Mouse (Mus musculus): ENCODE measurements around the gene Nhp2. TPM values are rescaled to one million over a fixed set of nuclear protein-coding genes. Genes with fewer than 3 reads are reported as not detected.
"Not testable (repeated sequence)": the region's sequence is repeated elsewhere in the genome, so short reads cannot be mapped to it uniquely, and the experiment has no call there.

Gene Nhp2
- total RNA-seq, 2 experiments from 2014 or later, result 41.7 to 48.2 TPM

DNA sequence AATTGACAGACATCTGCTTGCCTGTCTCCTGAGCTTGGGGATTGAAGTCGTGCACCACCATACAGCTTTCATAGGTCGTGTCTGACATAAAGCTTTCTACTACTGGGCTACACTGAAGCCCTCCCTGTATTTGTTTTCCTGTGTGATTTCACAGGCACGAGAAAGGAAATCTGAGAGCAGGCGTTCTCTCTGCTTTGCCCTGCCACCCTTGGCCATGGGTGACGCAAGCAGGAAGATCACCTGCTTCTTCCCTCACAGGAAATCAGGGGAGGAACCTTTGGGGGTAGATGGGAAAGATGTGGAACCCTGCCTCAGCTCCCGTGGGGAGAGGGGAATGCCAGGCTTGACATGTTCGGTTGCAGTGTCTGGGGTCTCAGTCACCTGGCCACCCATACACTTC is 38.8 kb downstream of the Nhp2 start:
- no peak for DNase-seq (ENCODE audit: low spot score in 2 of 2)
- TF ChIP-seq CTCF (conservative IDR thresholded peaks at IDR 0.05), result no peak
- no peak overlapping the region for H3K4me3 ChIP-seq
- no peak overlapping the region; the same call in 1 of the 2 replicates for H3K27ac ChIP-seq

DNA sequence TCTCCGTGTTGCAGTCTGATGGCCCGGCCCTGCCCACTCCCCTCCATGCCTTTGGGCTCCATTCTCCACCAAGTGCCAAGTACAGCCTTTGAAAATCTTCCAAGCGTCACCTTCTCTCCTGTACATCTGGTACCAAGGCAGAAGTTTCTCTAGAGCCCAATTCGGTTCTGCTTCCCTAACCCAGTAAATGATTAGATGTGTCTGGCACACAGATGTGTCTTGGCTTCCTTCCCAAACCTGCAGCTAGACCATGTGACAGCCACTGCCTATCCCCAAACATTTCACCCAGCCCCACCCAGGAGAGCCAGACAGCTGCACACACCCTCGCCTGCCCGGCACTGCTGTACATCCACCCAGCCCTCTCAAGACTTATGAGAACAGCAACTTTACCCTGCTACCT is 39.2 kb downstream of the Nhp2 start:
- H3K4me3 ChIP-seq, result no peak overlapping the region
- TF ChIP-seq CTCF (conservative IDR thresholded peaks at IDR 0.05), result no peak
- DNase-seq (ENCODE audit: low spot score in 2 of 2), result no peak
- H3K27ac ChIP-seq, result no peak overlapping the region; the same call in 1 of the 2 replicates

DNA sequence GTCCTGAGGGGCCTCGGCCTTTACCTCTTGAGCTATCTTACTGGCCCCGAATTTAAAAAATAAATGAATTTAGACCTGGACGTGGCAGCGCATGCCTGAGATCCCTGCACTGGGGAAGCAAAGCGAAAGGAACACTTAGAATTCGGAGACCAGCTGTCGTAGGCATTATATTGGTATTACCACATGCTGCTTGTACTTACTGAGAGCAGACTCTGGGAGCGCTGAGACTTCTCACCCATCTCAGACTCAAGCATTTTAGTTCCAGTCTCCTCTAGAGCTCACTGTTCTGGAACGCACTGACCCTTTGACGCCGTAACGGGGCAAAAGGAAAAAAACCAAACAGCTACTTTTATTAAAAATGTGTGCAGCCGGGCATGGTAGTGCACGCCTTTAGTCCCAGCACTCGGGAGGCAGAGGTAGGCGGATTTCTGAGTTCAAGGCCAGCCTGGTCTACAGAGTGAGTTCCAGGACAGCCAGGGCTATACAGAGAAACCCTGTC is 42.4 kb downstream of the Nhp2 start:
- DNase-seq (ENCODE audit: low spot score in 2 of 2), result no peak
- peak; percentile 11 for TF ChIP-seq CTCF (conservative IDR thresholded peaks at IDR 0.05)
- no peak overlapping the region for H3K4me3 ChIP-seq
- H3K27ac ChIP-seq, result no peak overlapping the region

DNA sequence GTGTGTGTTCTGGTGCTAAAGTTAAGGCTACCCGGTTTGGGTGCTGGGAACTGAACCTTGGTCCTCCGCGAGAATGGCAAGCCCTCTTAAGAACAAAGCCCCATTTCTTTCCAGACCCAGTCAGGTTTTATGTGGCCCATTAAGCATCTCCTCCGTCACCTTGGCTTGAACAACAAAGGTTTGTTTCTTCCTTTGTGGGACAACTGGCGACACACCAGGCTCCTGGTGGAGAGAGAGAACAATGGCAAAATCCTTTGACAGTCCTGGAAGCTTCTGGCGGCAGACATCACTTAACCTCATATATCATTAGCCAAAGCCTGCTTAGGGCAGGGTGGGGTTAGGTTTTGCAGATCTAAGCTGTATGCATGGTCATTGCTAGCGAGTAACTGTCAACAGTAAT is 43.1 kb downstream of the Nhp2 start:
- no peak for DNase-seq (ENCODE audit: low spot score in 2 of 2)
- Histone ChIP-seq H3K27ac (no peak overlapping the region), H3K4me3 (no peak overlapping the region)
- no peak for TF ChIP-seq CTCF (conservative IDR thresholded peaks at IDR 0.05)

DNA sequence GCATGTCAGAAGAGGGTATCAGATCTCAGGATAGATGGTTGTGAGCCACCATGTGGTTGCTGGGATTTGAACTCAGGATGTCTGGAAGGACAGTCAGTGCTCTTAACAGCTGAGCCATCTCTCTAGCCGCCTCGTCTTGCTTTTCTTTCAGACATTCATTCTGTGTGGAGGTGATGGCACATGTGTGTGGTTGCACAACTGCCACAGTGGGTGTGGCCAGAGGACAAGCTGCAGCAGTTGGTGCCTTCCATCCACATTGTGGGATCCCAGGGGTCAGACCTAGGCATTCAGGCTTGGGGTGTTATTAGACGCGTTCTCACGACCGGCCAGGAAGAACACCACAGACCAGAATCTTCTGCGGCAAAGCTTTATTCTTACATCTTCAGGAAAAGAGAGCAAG is 45.2 kb downstream of the Nhp2 start:
- not testable (repeated sequence) for H3K27ac ChIP-seq; DNase-seq (ENCODE audit: low spot score in 2 of 2); H3K4me3 ChIP-seq

DNA sequence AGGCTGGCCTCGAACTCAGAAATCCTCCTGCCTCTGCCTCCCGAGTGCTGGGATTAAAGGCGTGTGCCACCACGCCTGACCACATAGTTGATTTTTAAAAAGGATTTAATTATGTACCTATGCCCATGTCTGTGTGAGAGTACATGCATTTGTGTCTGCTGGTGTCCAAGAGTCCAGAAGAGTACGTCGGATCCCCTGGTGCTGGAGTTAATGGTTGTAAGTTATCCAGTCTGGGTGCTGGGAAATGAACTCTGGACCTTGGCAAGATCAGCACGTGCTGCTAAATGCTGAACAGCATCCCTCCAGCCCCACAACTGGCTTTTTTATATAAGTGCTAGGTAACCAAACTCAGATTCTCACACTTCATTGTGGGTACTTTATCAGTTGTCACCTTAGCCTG is 51.3 kb downstream of the Nhp2 start:
- no peak for DNase-seq (ENCODE audit: low spot score in 2 of 2)
- H3K4me3 ChIP-seq, result no peak overlapping the region
- H3K27ac ChIP-seq, result no peak overlapping the region
- TF ChIP-seq CTCF (conservative IDR thresholded peaks at IDR 0.05), result no peak

GRCm38 (mm10) chr11:51671376-51671775 is 51.8 kb downstream of the Nhp2 start:
- TF ChIP-seq CTCF (conservative IDR thresholded peaks at IDR 0.05), result no peak
- no peak for DNase-seq (ENCODE audit: low spot score in 2 of 2)
- Histone ChIP-seq H3K4me3 (no peak overlapping the region), H3K27ac (no peak overlapping the region)

- no peak for TF ChIP-seq CTCF (conservative IDR thresholded peaks at IDR 0.05)
- DNase-seq (ENCODE audit: low spot score in 2 of 2), result no peak
- H3K4me3 ChIP-seq, result no peak overlapping the region
- no peak overlapping the region for H3K27ac ChIP-seq
These were observed 53.8 kb downstream of the Nhp2 start for GRCm38 (mm10) chr11:51673291-51673690.

Other genes with a start within 250 kb of the Nhp2 start
- 1 to 10 TPM; 8.1 to 9.4 TPM for gene Phykpl, start 35.0 kb upstream of the Nhp2 start, total RNA-seq (2021)
- gene Hnrnpab, start 12.9 kb upstream of the Nhp2 start, total RNA-seq (2021), result 100 to 1,000 TPM; 149 to 155 TPM
- gene Rmnd5b, start 16.2 kb downstream of the Nhp2 start, total RNA-seq (2021), result 10 to 100 TPM; 59.8 to 65.2 TPM
- 10 to 100 TPM; 11.3 to 16.4 TPM for gene N4bp3, start 31.1 kb downstream of the Nhp2 start, total RNA-seq (2021)
- gene D930048N14Rik, start 31.2 kb downstream of the Nhp2 start, total RNA-seq (2021), result 1 to 10 TPM; 1.4 to 2.4 TPM
- 10 to 100 TPM; 33.7 to 37.3 TPM for gene 0610009B22Rik, start 69.1 kb downstream of the Nhp2 start, total RNA-seq (2021)
- gene Sec24a, start 143.9 kb downstream of the Nhp2 start, total RNA-seq (2021), result 10 to 100 TPM; 17.6 to 21.6 TPM
- 10 to 100 TPM; 71.7 to 72.0 TPM for gene Sar1b, start 144.0 kb downstream of the Nhp2 start, total RNA-seq (2021)
- 10 to 100 TPM; 39.2 to 42.1 TPM for gene Jade2, start 237.9 kb downstream of the Nhp2 start, total RNA-seq (2021)